ENCODE assay signal across 12 mouse cellular contexts in the genomic region with DNA sequence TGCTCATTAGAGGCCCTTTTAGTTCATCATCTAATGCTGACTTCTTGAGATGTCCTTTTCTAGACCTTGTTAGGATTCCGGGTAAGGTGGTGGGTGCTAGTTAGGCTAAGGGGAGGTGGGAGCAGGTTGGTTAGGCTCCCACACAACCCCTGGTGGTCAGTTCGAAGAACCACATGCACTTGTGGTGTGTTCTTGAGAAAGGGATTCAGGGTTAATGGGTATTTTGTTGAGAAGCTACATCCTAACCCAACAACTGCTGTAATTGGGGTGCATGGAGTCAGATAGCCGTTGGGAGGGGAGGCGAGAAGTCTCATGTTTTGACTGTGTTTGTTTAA. TPM values are rescaled to one million over a fixed set of nuclear protein-coding genes. Genes with fewer than 3 reads are reported as not detected.
DNase-seq lines count a peak whose midpoint lies in the region; ATAC-seq and TF ChIP-seq lines count a peak whose summit lies in the region.
"Had no signal": no experiment of that assay in that cellular context is flagged by ENCODE, and none has a peak within 500 bp of the region (broad histone marks: within the 10 kb centered on the region; RNA-seq: fewer than 3 reads in every experiment).

No protein-coding gene starts in this region.

- intact Hi-C loops in left cerebral cortex, adult 2 months (cut with DNase I) = loop anchor here (10.0 kb wide), 1 partner anchor 651 kb away; no protein-coding TSS in a partner anchor
- intact Hi-C loops in left cerebral cortex, postnatal 4 days (cut with DNase I) = no loop called here

- H3K27ac ChIP-seq in forebrain, embryonic 10.5 days = no peak overlapping the region
- H3K27ac ChIP-seq in forebrain, embryonic 16.5 days (ENCODE audit: low read length) = no peak overlapping the region
- H3K27ac ChIP-seq in left cerebral cortex, adult 2 months = no peak overlapping the region
- no peak overlapping the region for H3K27ac ChIP-seq in ES-Bruce4 (ENCODE audit: insufficient read depth, low read length)
- no peak overlapping the region for H3K27ac ChIP-seq in midbrain, postnatal 0 days (ENCODE audit: low read depth, low read length)

- no peak overlapping the region for H3K4me3 ChIP-seq in forebrain, embryonic 10.5 days
- no peak overlapping the region for H3K4me3 ChIP-seq in forebrain, embryonic 16.5 days (replicated peaks; ENCODE audit: low read length)
- H3K4me3 ChIP-seq in left cerebral cortex, adult 2 months = no peak overlapping the region
- H3K4me3 ChIP-seq in ES-Bruce4 (ENCODE audit: low read depth, low read length) = no peak overlapping the region
- no peak overlapping the region for H3K4me3 ChIP-seq in midbrain, postnatal 0 days (ENCODE audit: low read depth, low read length)

- 87% methylated on average over 4 of the region's 4 CpGs for WGBS in forebrain, embryonic 10.5 days
- whole genome bisulfite sequencing in forebrain, embryonic 16.5 days = 90% methylated on average over 4 of the region's 4 CpGs
- 91% methylated on average over 4 of the region's 4 CpGs for WGBS in midbrain, postnatal 0 days

- TF ChIP-seq CTCF in left cerebral cortex, adult 2 months (IDR thresholded peaks at IDR 0.05) = peak; percentile 63
- peak; percentile 22 for TF ChIP-seq CTCF in ES-Bruce4 (IDR thresholded peaks at IDR 0.05; ENCODE audit: low read depth, low read length)
- TF ChIP-seq CTCF in midbrain, postnatal 0 days (IDR thresholded peaks at IDR 0.05) = peak; percentile 58

- H3K9me3 ChIP-seq in forebrain, embryonic 10.5 days = no peaks in the 10 kb centered on the region
- no peaks in the 10 kb centered on the region for H3K9me3 ChIP-seq in forebrain, embryonic 16.5 days (ENCODE audit: control insufficient read depth, low read length)
- no peaks in the 10 kb centered on the region for H3K9me3 ChIP-seq in ES-Bruce4 (replicated peaks; ENCODE audit: control insufficient read depth, insufficient read depth, low read length, poor library complexity, severe bottlenecking)
- no peaks in the 10 kb centered on the region for H3K9me3 ChIP-seq in midbrain, postnatal 0 days (ENCODE audit: low read length)

- TF ChIP-seq POLR2A in ES-Bruce4 (IDR thresholded peaks at IDR 0.05; ENCODE audit: insufficient read depth, low read length) = no peak

- no peak for TF ChIP-seq EP300 in ES-Bruce4 (IDR thresholded peaks at IDR 0.05; ENCODE audit: insufficient read depth, low read depth, low read length)

- H3K27me3 ChIP-seq in forebrain, embryonic 10.5 days (ENCODE audit: poor library complexity, severe bottlenecking) = no peaks in the 10 kb centered on the region
- no peaks in the 10 kb centered on the region for H3K27me3 ChIP-seq in forebrain, embryonic 16.5 days (replicated peaks; ENCODE audit: control insufficient read depth, insufficient read depth, low read length)
- no peaks in the 10 kb centered on the region for H3K27me3 ChIP-seq in ES-Bruce4 (ENCODE audit: control insufficient read depth, insufficient read depth, low read length, poor library complexity, severe bottlenecking)
- H3K27me3 ChIP-seq in midbrain, postnatal 0 days (ENCODE audit: insufficient read depth, low read length) = no peaks in the 10 kb centered on the region

- ATAC-seq in forebrain, embryonic 16.5 days = no peak
- ATAC-seq in midbrain, postnatal 0 days (ENCODE audit: low FRiP score) = no peak
- ATAC-seq: forebrain, embryonic 14.5 days had no signal

- peaks cover 28% of the 10 kb centered on the region for H3K4me1 ChIP-seq in forebrain, embryonic 10.5 days
- H3K4me1 ChIP-seq in forebrain, embryonic 16.5 days (replicated peaks; ENCODE audit: control insufficient read depth, insufficient read depth, low read length) = peaks cover 9% of the 10 kb centered on the region
- H3K4me1 ChIP-seq in ES-Bruce4 (ENCODE audit: control insufficient read depth, insufficient read depth, low read length) = no peaks in the 10 kb centered on the region
- H3K4me1 ChIP-seq in midbrain, postnatal 0 days (ENCODE audit: insufficient read depth, low read length) = 0 out of 2 replicates have a peak, but pooled peaks cover 7% of the 10 kb centered on the region

- DNase-seq in forebrain, embryonic 10.5 days (ENCODE audit: extremely low spot score, low spot score) = peak; percentile 13
- no peak for DNase-seq in left cerebral cortex, adult 2 months (ENCODE audit: extremely low spot score in 1 of 2, low spot score in 2 of 2)
- DNase-seq in left cerebral cortex, postnatal 4 days = no peak
- DNase-seq in midbrain, postnatal 0 days (ENCODE audit: low spot score) = no peak
- DNase-seq in natural killer cell, adult 2 months (ENCODE audit: low spot score in 2 of 2) = no peak
- no peak for DNase-seq in cerebellum, postnatal 4 days (ENCODE audit: low spot score in 2 of 2)
- DNase-seq: embryo, embryonic 11 days; kidney, postnatal 25 days; spleen, adult 18-20 months had no signal

- H3K36me3 ChIP-seq in forebrain, embryonic 10.5 days (replicated peaks) = peaks cover 77% of the 10 kb centered on the region
- H3K36me3 ChIP-seq in forebrain, embryonic 16.5 days (ENCODE audit: control insufficient read depth, insufficient read depth) = peaks cover 25% of the 10 kb centered on the region
- peaks cover 98% of the 10 kb centered on the region for H3K36me3 ChIP-seq in ES-Bruce4 (ENCODE audit: control insufficient read depth, insufficient read depth, low read length, poor library complexity, severe bottlenecking)
- H3K36me3 ChIP-seq in midbrain, postnatal 0 days (ENCODE audit: insufficient read depth, low read length) = peaks cover 32% of the 10 kb centered on the region

- no peak overlapping the region for H3K9ac ChIP-seq in forebrain, embryonic 16.5 days (replicated peaks; ENCODE audit: low read depth, low read length)
- H3K9ac ChIP-seq in ES-Bruce4 (ENCODE audit: low read depth, poor library complexity, severe bottlenecking) = no peak overlapping the region
- no peak overlapping the region for H3K9ac ChIP-seq in midbrain, postnatal 0 days (replicated peaks; ENCODE audit: low read length, poor library complexity, severe bottlenecking)

- H3K4me2 ChIP-seq in forebrain, embryonic 16.5 days (ENCODE audit: low read length) = no peak overlapping the region
- H3K4me2 ChIP-seq in midbrain, postnatal 0 days (ENCODE audit: low read depth, low read length, poor library complexity, severe bottlenecking) = no peak overlapping the region

RNA-seq across cellular contexts. Expression of a gene that starts 50.8 kb away (rescaled TPM):
- 19.6 and 21.2 TPM in 2 replicates for polyA plus RNA-seq in forebrain, embryonic 10.5 days (2016; fragmentation: Nextera tagmentation; extraction: Ambion mirVana)
- 20.7 and 23.6 TPM in 2 replicates for polyA plus RNA-seq in forebrain, embryonic 16.5 days (2015; fragmentation: Nextera tagmentation; extraction: Ambion mirVana)
- 10 to 100 TPM; 40.5 to 44.7 TPM for total RNA-seq in left cerebral cortex, adult 2 months (2021)
- total RNA-seq in left cerebral cortex, postnatal 4 days (2021) = 10 to 100 TPM; 29.0 to 29.4 TPM
- polyA plus RNA-seq in ES-Bruce4 (2011; ENCODE audit: insufficient read depth, insufficient read length, low read depth, missing spikeins) = 179 and 201 TPM in 2 replicates
- 18.8 and 21.8 TPM in 2 replicates for total RNA-seq in midbrain, postnatal 0 days (2014; rRNA removed)
- polyA plus RNA-seq in midbrain, postnatal 0 days (2015; fragmentation: Nextera tagmentation; extraction: Ambion mirVana) = 15.0 and 16.7 TPM in 2 replicates
